ENCODE assay signal across 28 mouse cellular contexts in genomic region chr2:75545971-75546370, GRCm38 (mm10).
"Had no signal": no experiment of that assay in that cellular context is flagged by ENCODE, and none has a peak within 500 bp of the region (broad histone marks: within the 10 kb centered on the region; RNA-seq: fewer than 3 reads in every experiment).

No protein-coding gene starts in this region.

- H3K27ac ChIP-seq: embryonic facial prominence, embryonic 10.5 days; embryonic facial prominence, embryonic 12.5 days; embryonic facial prominence, embryonic 13.5 days; embryonic facial prominence, embryonic 15.5 days; forebrain, embryonic 10.5 days; forebrain, embryonic 12.5 days; forebrain, embryonic 13.5 days; forebrain, embryonic 15.5 days; gastrocnemius, adult 2 months; heart, adult 2 months had no signal

- H3K4me2 ChIP-seq: embryonic facial prominence, embryonic 12.5 days; embryonic facial prominence, embryonic 13.5 days; embryonic facial prominence, embryonic 15.5 days; forebrain, embryonic 12.5 days; forebrain, embryonic 13.5 days; forebrain, embryonic 15.5 days had no signal

- H3K36me3 ChIP-seq: embryonic facial prominence, embryonic 10.5 days; embryonic facial prominence, embryonic 12.5 days; embryonic facial prominence, embryonic 13.5 days; embryonic facial prominence, embryonic 15.5 days; forebrain, embryonic 10.5 days; forebrain, embryonic 12.5 days; forebrain, embryonic 15.5 days had no signal

- H3K4me3 ChIP-seq: embryonic facial prominence, embryonic 10.5 days; embryonic facial prominence, embryonic 12.5 days; embryonic facial prominence, embryonic 13.5 days; embryonic facial prominence, embryonic 15.5 days; erythroblast, embryonic 14.5 days; forebrain, embryonic 10.5 days; forebrain, embryonic 12.5 days; forebrain, embryonic 13.5 days; forebrain, embryonic 15.5 days; gastrocnemius, adult 2 months; heart, adult 2 months had no signal

- H3K9me3 ChIP-seq: embryonic facial prominence, embryonic 10.5 days; embryonic facial prominence, embryonic 12.5 days; embryonic facial prominence, embryonic 13.5 days; embryonic facial prominence, embryonic 15.5 days; forebrain, embryonic 10.5 days; forebrain, embryonic 12.5 days; forebrain, embryonic 13.5 days; forebrain, embryonic 15.5 days had no signal

- H3K27me3 ChIP-seq: embryonic facial prominence, embryonic 12.5 days; embryonic facial prominence, embryonic 13.5 days; embryonic facial prominence, embryonic 15.5 days; forebrain, embryonic 12.5 days; forebrain, embryonic 13.5 days; forebrain, embryonic 15.5 days had no signal

- DNase-seq: cerebellum, adult 2 months; cerebellum, adult 8-10 months; cerebellum, adult 9-10 months; cerebellum, adult 9-11 months; cerebellum, postnatal 10 days; cerebellum, postnatal 14 days; cerebellum, postnatal 25 days; cerebellum, postnatal 36 days; embryo, embryonic 11 days; forebrain, postnatal 0 days; gastrocnemius, adult 2 months; gastrocnemius, postnatal 10 days; gastrocnemius, postnatal 14 days; gastrocnemius, postnatal 25 days; gastrocnemius, postnatal 36 days; heart, adult 18-20 months; heart, adult 2 months had no signal

- H3K9ac ChIP-seq: embryonic facial prominence, embryonic 12.5 days; embryonic facial prominence, embryonic 13.5 days; embryonic facial prominence, embryonic 15.5 days; forebrain, embryonic 12.5 days; forebrain, embryonic 13.5 days; forebrain, embryonic 15.5 days; forebrain, postnatal 0 days had no signal

- H3K4me1 ChIP-seq: embryonic facial prominence, embryonic 10.5 days; embryonic facial prominence, embryonic 12.5 days; embryonic facial prominence, embryonic 15.5 days; forebrain, embryonic 10.5 days; forebrain, embryonic 12.5 days; forebrain, embryonic 13.5 days; forebrain, embryonic 15.5 days had no signal

- ATAC-seq: forebrain, embryonic 13.5 days; forebrain, embryonic 14.5 days; forebrain, embryonic 15.5 days; forebrain, embryonic 16.5 days; forebrain, postnatal 0 days had no signal
